Mouse (Mus musculus) embryo, embryonic 11 days (tissue): ENCODE results near the gene Pip5k1b.

Source experiments
- DNase-seq: peaks from one replicate; pipeline ENCODE4 v3.0.0-alpha.2; 2015

Pip5k1b gene

GRCm38 (mm10) chr19:24542293-24542675 is 13.4 kb downstream of the Pip5k1b start:
- no peak for DNase-seq

- DNase-seq = no peak
These were observed 13.9 kb downstream of the Pip5k1b start for GRCm38 (mm10) chr19:24541669-24542292.

DNA sequence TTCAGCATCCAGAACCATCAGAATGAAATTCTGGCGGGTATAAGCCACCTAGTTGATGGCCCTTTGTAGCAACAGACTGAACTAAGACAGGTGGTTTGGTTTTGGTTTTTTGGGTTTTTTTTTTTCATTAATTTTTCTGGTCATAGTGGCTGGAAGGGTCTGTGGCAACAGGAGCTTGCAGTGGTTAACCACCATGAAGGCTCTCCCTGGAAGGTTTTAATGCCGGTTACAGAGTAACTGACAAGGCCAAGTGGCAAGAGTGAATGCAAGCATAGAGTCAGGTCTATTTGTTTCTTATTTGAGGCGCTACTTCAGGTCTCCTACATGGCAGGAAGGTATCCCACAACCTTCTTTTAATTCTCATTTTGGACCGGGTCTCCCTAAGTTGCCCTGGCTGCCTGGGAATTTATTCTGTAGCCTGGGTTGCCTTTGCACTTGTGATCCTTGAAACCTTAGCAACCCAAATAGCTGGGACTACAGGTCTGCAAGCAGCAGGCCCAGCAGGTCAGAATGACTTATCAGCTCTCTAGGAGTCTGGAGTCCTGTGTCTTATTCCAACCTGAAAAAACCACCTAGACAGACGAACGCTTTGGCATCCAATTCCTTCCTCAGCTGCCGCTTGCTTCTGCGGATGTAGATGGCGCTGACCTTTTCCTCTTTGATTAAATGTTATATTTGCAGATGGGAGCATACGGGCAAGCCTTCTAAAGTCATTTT is 14.6 kb downstream of the Pip5k1b start:
- no peak for DNase-seq

DNA sequence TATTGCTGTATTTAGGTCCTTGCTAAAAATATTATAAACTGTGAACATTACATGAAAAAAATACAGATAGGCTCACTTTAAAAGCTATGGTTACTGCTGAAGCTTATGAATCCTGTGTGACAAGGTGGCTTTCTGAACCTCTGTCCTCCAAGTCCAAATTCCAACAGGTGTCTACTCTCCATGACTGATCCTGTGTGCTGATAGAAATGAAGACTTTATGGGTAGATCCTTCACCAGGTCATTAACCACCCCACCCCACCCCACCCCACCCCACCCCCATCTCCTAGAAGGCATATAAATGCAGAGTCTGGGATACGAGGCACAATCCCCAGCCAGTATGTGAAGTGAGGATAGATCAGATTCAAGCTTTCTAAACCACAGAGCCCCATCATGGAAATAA is 16.6 kb downstream of the Pip5k1b start:
- DNase-seq = no peak

- no peak for DNase-seq
These were observed 17.5 kb downstream of the Pip5k1b start for GRCm38 (mm10) chr19:24538181-24538580.

DNA sequence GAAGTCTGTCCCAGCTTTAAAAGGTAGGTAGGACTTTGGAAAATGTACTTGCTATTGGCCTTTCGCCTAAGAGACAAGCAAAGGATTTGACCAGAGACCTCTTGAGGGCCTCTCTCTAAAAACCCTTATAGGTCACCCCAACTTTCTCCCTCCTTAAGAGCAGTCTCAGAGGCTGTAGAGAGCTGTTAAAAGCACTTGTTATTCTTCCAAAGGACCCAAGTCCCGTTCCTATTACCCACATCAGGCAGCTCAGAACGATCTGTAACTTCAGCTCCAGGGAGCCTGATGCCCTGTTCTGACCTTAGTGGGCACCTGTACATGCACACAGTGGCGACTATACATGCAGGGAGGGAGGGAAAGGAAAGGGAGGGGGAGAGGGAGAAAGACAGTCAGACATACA is 18.0 kb downstream of the Pip5k1b start:
- no peak for DNase-seq

DNA sequence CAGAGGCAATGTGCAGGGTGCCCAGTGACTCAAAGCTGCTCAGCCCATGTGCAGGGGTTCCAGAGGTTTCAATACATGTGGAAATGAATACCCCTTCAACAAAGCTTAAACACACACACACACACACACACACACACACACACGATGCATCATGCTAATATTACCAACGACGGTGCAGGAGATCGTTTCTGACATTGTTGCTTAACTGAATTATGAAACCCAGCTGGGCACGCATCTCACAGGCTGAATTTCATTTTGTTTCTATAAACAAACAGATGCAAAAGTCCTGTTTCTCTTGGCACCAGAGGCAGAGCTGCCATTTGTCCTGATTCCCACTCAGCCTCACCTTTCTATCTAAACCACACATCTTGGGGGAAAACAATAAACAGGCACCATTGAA is 18.8 kb downstream of the Pip5k1b start:
- DNase-seq = no peak

DNA sequence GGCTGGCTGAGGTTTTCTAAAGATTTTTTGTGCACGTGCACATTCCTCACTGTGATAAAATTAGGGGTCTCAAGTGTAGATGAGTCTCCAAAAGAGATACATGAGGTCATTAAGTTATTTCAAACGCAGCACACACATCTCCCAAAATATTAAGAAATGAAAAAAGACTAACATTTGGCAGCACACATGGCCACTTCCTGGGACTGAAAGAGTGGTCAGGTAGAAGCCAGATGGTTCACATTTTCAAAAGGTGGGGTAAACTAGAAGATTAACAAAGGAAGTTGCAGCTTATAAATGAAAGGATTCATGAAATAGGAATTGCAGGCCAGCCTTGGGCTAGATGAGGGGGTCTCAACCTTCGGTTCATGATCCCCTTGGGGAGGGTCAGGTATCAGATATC is 19.4 kb downstream of the Pip5k1b start:
- no peak for DNase-seq

DNA sequence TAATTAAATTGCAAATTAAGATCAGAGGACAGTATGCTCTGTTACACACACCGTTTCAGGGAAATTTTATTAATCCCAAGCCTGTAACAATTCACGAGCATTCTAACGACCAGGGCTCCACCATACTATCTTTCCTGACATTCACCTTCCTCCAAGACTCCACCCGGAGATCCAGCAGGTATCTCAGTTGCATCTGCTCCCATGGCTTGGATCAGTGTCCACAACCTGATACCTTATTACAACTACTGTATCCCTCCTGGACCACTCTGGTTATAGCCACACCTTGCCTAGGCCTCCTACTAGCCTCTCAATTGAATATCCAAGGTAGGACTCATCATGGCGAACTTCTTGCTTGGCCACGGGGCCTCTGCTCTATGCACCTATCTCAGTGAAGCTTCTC is 20.5 kb downstream of the Pip5k1b start:
- DNase-seq = no peak

DNA sequence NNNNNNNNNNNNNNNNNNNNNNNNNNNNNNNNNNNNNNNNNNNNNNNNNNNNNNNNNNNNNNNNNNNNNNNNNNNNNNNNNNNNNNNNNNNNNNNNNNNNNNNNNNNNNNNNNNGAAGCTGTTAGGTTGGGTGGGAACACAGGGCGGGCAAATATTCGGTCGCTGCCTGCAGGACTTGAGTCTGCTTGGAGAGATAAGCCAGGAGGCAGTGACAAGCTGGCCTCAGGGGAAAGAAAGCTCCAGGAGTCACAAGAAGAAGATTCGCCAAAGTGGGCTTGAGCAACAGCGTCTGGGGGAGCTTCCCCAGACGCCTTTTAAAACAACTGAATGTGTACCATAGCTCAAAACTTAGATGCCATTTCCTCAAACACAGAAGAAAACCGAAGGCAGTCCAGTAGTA is 20.9 kb downstream of the Pip5k1b start:
- DNase-seq = no peak

GRCm38 (mm10) chr19:24528910-24529561 is 26.6 kb downstream of the Pip5k1b start:
- no peak for DNase-seq

- no peak for DNase-seq
These were observed 27.4 kb downstream of the Pip5k1b start for GRCm38 (mm10) chr19:24528129-24528730.

GRCm38 (mm10) chr19:24527613-24527948 is 28.1 kb downstream of the Pip5k1b start:
- no peak for DNase-seq

DNA sequence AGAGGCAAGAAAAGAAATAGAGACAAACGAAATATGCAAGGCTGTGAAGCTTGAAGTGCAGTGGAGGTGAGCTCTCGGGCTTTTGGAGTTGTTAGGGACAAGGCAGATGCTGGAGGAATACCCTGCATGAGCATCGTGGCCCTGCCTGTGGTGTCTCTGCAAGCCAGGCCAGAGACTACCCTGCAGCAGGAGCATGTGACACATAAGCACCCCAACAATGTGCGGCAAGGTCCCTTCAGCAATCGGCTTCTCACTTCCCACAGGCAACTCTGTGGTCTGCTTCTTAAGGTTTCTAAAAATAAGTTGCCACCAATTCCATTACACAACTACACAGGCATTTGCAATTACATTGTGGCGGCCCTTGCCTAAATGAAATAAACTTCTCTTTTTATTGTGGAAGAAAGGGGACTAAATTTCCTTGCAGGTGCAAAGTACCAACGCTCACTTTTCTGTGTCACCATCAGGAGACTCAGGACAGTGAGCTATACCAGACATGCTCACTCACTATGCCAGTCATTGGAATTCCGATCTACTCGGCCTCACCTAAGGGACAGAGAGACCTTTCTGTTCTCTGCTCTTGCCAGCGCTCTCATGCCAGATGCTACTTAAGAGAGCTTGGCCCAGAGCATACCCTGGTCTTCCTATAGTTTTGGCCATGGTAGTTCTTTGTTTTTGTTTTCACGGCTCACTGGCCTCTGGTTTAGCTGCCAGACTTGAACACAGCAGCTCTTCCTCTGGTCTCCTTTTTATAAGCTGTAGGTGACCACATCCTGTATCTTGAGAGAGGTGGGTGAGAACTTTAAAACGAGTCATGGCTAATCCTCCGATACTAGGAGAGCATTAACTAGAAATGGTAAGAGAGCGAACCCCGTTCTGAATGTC is 28.7 kb downstream of the Pip5k1b start:
- no peak for DNase-seq

- DNase-seq = no peak
These were observed 32.0 kb downstream of the Pip5k1b start for GRCm38 (mm10) chr19:24523476-24524313.

DNA sequence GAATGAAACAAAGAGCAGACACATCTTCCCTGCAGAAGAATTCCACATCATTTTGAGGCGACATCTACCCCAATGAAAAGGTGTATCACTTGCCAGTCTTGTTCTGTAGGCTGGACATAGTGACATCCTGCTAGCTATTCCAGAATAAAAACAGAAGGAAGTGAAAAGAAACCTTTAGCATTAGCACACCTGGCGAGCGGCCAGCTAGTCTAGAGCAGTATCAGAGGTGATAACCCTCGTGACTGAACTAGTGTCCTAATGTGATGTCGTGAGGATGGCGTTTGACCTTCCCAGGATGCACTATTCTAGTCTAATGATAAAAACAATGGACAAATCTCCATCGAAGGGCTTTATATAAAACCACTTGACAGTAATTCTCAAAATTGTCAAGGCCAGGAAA is 33.7 kb downstream of the Pip5k1b start:
- DNase-seq = no peak

- no peak for DNase-seq
These were observed 34.5 kb downstream of the Pip5k1b start for GRCm38 (mm10) chr19:24521146-24521545.

DNA sequence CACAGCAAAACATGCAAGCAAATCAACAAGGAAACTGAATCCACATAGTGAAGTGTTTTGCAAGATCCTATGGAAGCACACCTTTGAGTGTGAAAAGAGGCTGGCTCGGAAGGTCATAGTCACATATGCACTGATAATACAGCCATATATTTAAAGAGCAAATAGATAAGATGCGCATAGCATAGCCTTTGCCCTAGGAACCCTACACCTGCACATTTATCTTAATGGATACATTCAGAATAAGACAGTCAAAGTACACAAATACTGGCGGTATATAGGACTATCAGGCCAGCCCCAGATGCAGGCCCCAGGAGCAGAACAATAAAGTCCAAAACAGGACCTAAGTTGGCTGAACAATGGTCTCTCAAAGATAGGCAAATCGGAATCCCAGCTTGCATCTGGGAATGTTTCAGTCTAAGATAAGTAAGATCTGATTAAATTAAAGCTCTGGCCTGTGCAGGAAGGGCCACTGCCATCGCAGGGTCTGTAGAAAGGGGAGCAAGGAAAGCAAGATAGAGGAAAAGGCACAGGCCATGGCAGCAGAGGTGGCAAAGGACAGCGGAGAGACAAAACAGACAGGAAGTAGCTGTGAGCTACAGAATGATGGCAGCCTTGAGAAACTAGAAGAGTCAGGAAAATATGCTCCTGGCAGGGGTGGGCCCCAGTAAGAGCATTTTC is 35.8 kb downstream of the Pip5k1b start:
- DNase-seq = no peak

GRCm38 (mm10) chr19:24518384-24518783 is 37.3 kb downstream of the Pip5k1b start:
- no peak for DNase-seq

DNA sequence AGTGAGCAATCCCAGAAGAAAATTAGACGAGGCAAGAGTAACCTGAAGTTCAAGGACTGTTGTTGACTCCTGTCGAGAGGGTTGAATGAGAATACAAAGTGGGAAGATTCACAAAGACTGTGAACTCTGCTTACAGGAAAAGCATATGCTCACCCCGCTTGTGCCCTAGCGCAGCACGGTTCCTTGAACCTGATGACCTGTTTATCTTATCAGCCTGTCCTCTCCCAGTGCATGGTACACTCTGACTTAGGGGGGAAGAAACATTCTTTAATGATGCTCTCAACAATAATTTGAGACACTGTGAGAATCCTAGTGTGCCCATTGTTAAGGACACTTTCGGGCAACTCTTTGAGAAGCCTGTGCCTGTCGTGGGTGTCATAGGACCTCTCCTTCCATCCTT is 38.6 kb downstream of the Pip5k1b start:
- no peak for DNase-seq

DNA sequence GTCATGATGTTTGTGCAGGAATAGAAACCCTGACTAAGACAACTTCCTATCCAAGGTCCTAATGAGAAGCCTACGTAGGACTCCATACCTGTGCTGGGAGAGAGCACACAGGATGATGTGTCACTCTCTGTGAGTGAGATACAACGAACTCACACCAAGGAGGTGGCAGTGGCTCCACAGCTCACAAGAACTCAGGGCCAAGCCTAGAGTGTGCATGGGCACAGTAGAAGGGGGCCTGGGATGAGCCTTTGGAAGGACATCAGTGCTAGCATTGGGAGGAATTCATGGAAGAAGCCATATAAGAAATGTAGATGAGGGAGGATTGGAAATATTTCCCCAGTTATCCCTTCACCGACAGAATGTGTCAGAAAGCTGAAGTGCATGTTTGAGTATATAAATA is 39.7 kb downstream of the Pip5k1b start:
- DNase-seq = no peak
